Mouse (Mus musculus) Patski (cell line): ENCODE measurements around the gene Zmynd15. TPM values are rescaled to one million over a fixed set of nuclear protein-coding genes. Genes with fewer than 3 reads are reported as not detected.
"Not testable (repeated sequence)": the region's sequence is repeated elsewhere in the genome, so short reads cannot be mapped to it uniquely, and the experiment has no call there.

Experiments
- ATAC-seq: fragments of 100-300 bp; one replicate; pipeline ENCODE4 v1.8.0; 2021
- CTCF ChIA-PET: fragments of 350-600 bp; sonication (Branson Sonifier 250); formaldehyde crosslinking; loops from one replicate; lab custom pipeline; 2022; ENCODE audit warnings: inconsistent platforms; lab: Charles Lee
- POLR2A ChIA-PET: fragments of 350-600 bp; sonication (Branson Sonifier 250); formaldehyde crosslinking; loops from one replicate; lab custom pipeline; 2022; ENCODE audit warnings: antibody characterized with exemption, inconsistent platforms; lab: Charles Lee
- DNase-seq: peaks from one replicate; pipeline ENCODE4 v3.0.0-alpha.2; 2011; ENCODE audit warnings: low read depth, low spot score
- H3K27me3 ChIP-seq: fragments of 371-371 bp; one replicate; pipeline ENCODE4 v1.5.1; 2021
- CTCF ChIP-seq: fragments of 100-300 bp; IDR thresholded peaks from one replicate; pipeline ENCODE4 v1.5.1; 2021
- in situ Hi-C: fragments of 300-500 bp; cut with MboI; formaldehyde crosslinking; loops from 3 replicates; pipeline ENCODE4 v1.11.1; 2018; ENCODE audit warnings: low pct_unique_long_range_greater_than_20kb, mixed read lengths
- polyA plus RNA-seq: library from polyadenylated mRNA; unstranded; gene quantifications from one replicate; pipeline ENCODE4 v1.2.3, GENCODE M21; 2021

Zmynd15 gene
- polyA plus RNA-seq, 1 experiment from 2014 or later, result 3.5 TPM

DNA sequence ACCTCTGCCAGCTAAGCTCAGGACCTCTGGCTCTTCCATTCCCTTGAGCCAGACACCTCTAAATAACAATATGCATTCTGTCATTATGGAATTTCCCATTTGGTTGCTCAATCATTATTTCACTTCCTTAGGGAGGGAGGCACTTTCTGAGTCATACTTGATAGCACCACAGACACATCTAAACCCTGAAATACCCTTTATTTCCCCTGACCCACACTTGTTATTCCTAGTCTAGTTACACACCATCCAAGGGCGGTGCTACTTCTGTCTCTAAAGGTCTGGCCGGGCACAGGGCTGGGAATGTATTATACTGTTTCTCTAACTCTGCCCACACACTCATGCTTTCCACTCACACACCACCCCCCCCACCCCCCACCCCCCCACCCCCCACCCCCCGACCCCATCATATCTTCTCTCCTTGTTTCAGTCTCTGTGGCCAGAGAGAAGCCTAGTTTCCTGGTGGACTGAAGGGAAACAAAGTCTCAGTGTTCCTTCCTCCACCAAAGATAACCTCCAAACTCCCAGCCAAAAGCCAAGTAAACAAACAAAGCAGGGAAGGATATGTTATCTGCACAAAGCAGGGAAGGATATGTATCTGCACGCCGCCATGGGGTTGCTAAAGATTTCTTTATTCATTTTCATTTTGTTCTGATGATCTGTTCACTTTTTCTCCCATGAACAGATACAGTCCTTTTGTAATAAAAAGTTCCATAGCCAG is 8.8 kb downstream of the Zmynd15 start:
- ChIA-PET CTCF (interaction anchor here (1.1 kb wide), 2 partner anchors 15 to 16 kb away, joined by 3 read pairs; partner anchors contain the start of gene Med11), POLR2A (no interaction called here)
- DNase-seq, result peak; percentile 73
- ATAC-seq, result no peak
- in situ Hi-C loops, result no loop called here
- TF ChIP-seq CTCF, result no peak
- H3K27me3 ChIP-seq, result no peaks in the 10 kb centered on the region

DNA sequence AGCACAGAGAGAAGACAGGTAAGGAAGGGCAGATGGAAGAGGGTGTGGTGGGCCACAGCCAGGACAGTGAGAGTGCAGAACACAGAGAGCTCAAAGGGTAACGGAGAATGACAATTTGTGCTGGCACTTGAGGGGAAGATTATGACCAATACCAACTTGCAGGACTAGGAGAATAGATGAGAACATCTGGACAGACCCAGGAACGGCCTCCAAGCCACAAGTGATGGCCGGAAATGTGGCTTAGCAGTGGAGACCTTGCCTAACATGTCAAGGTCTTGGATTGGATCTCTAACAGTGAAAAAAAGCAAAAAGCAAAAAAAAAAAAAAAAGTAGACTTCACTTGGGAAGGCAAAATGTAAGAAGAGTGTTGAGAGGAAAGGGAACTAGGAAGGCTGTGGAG is 10.5 kb downstream of the Zmynd15 start:
- CTCF ChIA-PET, result interaction anchor here (1.5 kb wide), 1 partner anchor 30 kb away, joined by 4 read pairs; no protein-coding TSS in a partner anchor
- POLR2A ChIA-PET, result no interaction called here
- in situ Hi-C loops, result no loop called here
- TF ChIP-seq CTCF, result no peak
- no peak for DNase-seq
- no peak for ATAC-seq
- no peaks in the 10 kb centered on the region for H3K27me3 ChIP-seq

DNA sequence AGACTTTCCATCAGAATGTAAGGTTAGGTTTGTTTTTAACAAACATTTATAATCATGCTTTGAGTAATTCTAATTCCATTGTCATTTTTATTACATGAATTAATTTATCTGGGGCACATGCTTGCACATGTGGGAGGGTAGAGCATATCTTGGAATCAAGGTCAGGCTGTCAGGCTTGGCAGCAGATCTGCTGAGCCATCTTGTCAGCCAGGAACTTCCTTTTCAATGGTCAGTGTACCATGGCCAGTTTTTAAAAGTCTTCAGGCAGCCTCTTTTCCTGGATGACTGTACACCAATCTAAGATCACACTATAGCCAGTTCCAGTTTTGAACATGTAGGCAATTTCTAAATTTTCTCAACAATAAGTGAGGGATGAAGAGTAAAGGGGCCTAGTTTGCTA is 13.5 kb downstream of the Zmynd15 start:
- POLR2A ChIA-PET, result no interaction called here
- in situ Hi-C loops, result no loop called here
- no peak for DNase-seq
- CTCF ChIA-PET, result no interaction called here
- no peaks in the 10 kb centered on the region for H3K27me3 ChIP-seq
- no peak for ATAC-seq
- TF ChIP-seq CTCF, result no peak

DNA sequence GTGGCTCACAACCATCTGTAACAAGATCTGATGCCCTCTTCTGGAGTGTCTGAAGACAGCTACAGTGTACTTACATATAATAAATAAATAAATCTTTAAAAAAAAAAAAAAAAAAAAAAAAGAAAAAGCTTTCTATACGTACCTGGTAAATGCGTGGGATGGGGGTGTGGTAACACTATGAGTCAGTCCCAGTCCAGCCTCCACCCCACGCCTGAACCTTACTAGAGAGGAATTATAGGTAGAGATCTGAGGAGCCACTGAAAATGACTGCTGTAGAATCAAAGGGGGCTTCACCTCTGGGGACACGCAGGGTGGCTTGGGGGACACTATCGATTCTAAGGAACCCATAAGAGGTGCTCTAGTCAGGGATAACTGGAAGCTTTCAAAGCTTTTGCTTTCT is 14.1 kb downstream of the Zmynd15 start:
- POLR2A ChIA-PET, ATAC-seq, in situ Hi-C loops, CTCF ChIA-PET, H3K27me3 ChIP-seq, DNase-seq: not testable (repeated sequence)

DNA sequence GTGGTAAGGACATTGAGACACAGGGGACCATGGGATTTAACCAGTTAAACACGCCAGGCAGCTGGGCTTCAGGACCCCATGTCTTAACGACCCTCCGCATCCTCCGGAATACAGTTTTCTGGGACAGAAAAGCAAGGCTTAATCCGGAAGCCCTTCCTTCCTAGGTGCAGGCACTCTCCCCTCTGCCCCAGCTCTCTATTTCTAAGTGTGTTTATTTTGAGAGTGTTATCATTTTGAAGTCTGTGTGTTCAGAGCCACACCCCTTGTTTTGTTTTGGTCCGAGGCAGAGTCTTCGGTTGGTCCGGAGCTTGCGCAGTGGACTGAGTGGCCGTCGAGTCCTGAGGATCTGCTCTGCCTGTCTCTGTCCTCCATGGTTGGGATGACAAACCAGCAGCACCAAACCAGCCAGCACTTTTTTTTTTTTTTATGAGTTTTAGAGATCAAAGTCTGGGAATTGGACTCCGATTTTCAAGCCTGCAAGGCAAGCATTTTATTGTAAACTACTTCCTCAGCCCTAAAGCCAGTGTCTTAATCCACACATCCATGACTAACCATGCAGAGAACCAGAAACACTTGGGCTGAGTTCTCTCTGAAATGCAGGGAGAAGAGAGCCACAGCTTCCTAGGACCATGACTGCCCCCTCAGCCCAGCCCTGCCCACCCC is 15.8 kb downstream of the Zmynd15 start:
- CTCF ChIA-PET, result interaction anchor here (1.0 to 1.5 kb wide), 5 partner anchors 11 to 25 kb away, joined by 3 to 4 read pairs (median 3); partner anchors contain the start of gene Med11
- DNase-seq (no peak), ATAC-seq (no peak)
- in situ Hi-C loops, result no loop called here
- POLR2A ChIA-PET, result no interaction called here
- no peaks in the 10 kb centered on the region for H3K27me3 ChIP-seq
- TF ChIP-seq CTCF, result no peak

DNA sequence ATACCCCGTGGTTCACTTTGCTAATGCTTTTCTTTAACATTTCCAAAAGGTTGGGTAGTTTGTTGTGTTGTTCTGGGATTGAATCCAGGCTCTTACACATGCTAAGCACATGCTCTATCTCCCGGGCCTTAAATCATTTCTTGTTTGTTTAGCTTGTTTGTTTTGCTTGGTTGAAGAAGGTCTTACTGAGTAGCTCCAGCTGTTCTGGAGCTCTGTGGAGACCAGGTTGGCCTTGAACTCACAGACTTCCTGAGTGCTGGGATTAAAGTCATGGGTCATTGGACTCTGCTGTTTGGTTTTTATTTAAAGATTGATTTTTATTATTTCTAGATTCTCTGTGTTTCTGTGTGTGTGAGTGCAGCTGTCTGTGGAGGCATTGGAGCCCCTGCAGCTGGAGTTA is 26.3 kb downstream of the Zmynd15 start:
- POLR2A ChIA-PET, result no interaction called here
- DNase-seq (no peak), ATAC-seq (no peak)
- in situ Hi-C loops, result no loop called here
- no peaks in the 10 kb centered on the region for H3K27me3 ChIP-seq
- CTCF ChIA-PET, result interaction anchor here (0.8 to 1.3 kb wide), 2 partner anchors 10 to 15 kb away, joined by 3 read pairs; no protein-coding TSS in a partner anchor
- TF ChIP-seq CTCF, result no peak

DNA sequence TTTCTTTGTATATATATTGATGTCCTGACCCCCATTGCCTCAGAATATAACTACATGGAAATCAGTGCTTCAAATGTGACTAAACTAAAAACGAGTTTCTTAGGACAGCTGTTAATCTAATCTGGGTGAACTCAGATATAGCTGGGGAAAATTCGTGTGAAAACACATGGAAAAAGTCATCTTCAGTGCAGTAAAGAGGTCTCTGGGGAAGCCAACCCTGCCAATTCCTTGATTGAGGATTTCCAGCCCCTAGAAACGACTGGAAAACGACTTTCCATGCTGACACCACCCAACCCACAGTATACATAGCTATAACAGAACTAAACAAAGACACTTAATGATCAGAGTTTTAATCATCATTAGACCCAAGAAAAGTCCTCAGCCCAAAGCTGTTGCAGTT is 28.6 kb downstream of the Zmynd15 start:
- ATAC-seq (no peak), DNase-seq (no peak)
- POLR2A ChIA-PET, result no interaction called here
- no peaks in the 10 kb centered on the region for H3K27me3 ChIP-seq
- CTCF ChIA-PET, result interaction anchor here (0.8 to 1.9 kb wide), 6 partner anchors 8 to 35 kb away, joined by 3 to 4 read pairs (median 3); no protein-coding TSS in a partner anchor
- in situ Hi-C loops, result no loop called here
- no peak for TF ChIP-seq CTCF

DNA sequence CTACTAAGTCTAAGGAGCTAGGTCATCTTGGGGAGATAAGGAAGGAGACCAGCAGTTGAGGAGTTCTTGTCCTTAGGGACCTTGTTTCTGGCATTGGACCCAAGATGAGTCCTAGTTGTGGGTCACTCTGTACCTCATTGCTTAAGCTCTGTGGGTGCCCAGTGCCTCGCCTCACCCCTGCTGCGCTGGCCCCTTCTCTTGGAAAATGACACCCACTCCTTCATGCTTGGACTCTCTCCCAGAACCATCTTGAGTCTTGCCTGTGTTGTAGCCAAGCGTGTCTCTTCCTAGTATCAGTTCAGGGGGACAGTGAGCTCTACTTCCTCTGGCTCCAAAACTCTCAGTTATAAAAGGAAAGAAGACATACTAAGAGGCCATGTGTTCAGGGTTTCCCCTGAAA is 29.9 kb downstream of the Zmynd15 start:
- DNase-seq (no peak), ATAC-seq (no peak)
- H3K27me3 ChIP-seq, result no peaks in the 10 kb centered on the region
- no peak for TF ChIP-seq CTCF
- ChIA-PET CTCF (interaction anchor here (1.1 to 1.9 kb wide), 4 partner anchors 9 to 14 kb away, joined by 3 to 5 read pairs (median 4); no protein-coding TSS in a partner anchor), POLR2A (no interaction called here)
- in situ Hi-C loops, result no loop called here

DNA sequence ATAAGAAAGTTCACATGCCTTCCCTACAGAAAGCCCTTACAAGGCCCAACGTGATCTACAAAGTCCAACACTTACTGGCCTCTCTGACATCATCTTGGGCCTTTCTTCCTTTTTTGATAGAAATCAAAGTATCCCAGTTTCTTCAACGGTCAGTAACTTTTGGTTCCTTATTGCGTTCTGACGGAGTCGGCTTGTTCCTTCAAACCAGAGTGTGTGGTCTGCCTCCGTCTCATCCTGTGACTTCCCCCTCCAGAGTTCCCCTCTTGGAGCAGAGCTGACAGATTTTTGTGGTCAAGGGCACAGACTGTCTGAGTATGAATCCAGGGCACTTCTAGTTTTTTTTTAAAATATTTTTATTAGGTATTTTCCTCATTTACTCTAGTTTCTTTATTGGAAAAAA is 30.5 kb downstream of the Zmynd15 start:
- TF ChIP-seq CTCF, result no peak
- ChIA-PET CTCF (interaction anchor here (1.1 to 1.4 kb wide), 3 partner anchors 9 to 15 kb away, joined by 3 to 5 read pairs (median 3); no protein-coding TSS in a partner anchor), POLR2A (no interaction called here)
- DNase-seq (no peak), ATAC-seq (no peak)
- in situ Hi-C loops, result no loop called here
- no peaks in the 10 kb centered on the region for H3K27me3 ChIP-seq

DNA sequence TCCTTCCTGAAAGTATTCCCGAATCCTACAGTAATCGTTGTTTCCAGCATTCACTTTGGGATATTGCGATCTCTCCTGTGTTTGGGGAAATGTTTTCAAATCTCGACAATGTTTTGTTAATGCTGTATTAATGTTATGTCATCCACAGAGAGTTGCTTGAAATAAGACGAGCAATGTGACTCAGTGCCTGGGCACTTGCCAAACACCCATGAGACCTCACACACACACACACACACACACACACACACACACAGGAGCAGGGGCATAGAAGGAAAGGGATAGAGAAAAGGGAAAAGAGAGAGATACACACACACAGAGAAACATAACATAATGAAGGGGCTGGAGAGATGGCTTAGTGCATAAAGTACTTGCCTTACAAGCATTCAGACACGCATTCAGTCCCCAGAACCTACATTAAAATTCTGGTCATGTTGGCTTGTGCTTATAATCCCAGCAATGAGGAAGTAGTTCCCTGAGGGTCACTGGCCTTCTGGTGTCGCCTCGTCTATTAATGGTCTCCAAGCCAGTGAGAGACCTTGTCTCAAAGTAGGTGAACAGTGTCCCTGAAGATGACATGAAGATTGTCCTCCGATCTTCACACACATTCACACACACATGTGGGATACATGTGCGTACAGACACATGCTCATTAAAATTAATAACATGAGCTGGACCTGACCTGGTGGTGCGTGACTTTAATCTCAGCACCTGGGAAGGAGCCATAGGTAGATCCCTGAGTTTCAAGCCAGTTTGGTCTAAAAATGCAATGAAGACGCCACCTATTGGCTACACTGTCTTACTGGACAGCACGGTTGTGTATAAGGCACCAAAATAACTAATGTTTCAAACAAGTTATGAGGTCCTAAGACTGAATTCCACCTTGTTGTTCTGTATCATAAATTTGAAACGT is 40.6 kb downstream of the Zmynd15 start:
- ChIA-PET POLR2A (no interaction called here), CTCF (interaction anchor here (0.8 to 2.4 kb wide), 20 partner anchors 10 to 89 kb away, joined by 3 to 16 read pairs (median 4); partner anchors contain the start of genes Arrb2 and Med11)
- peak; percentile 79 for TF ChIP-seq CTCF
- DNase-seq (no peak), ATAC-seq (no peak)
- H3K27me3 ChIP-seq, result no peaks in the 10 kb centered on the region
- in situ Hi-C loops, result loop anchor here (5.0 kb wide), 1 partner anchor 48 kb away; the partner anchor contains the start of gene Med11
